Mouse (Mus musculus) gonadal fat pad, adult 2 months (tissue): ENCODE data around the gene Rad51d. TPM values are rescaled to one million over a fixed set of nuclear protein-coding genes. Genes with fewer than 3 reads are reported as not detected.

Source experiments
- polyA plus RNA-seq: library from polyadenylated mRNA; depleted of rRNA; stranded (reverse); fragments of >200 nt; gene quantifications from 2 replicates; pipeline ENCODE4 v1.2.3, GENCODE M21; 2012; rRNA removed

Gene Rad51d
- polyA plus RNA-seq, 1 experiment: 22.4 TPM

Other genes starting within 250 kb of the Rad51d start
- 0.39 and 0.91 TPM in 2 replicates for gene Cct6b, start 126.3 kb downstream of the Rad51d start, polyA plus RNA-seq
- gene Zfp830, start 126.3 kb downstream of the Rad51d start, polyA plus RNA-seq: 4.1 and 5.0 TPM in 2 replicates
- gene Lig3, start 109.5 kb downstream of the Rad51d start, polyA plus RNA-seq: 19.4 and 23.3 TPM in 2 replicates
- gene Rffl, start 19.4 kb downstream of the Rad51d start, polyA plus RNA-seq: 18.2 and 22.5 TPM in 2 replicates
- gene Fndc8, start 1.5 kb upstream of the Rad51d start, polyA plus RNA-seq: 1.3 and 1.7 TPM in 2 replicates
- gene Nle1, start 17.8 kb upstream of the Rad51d start, polyA plus RNA-seq: 20.9 and 25.7 TPM in 2 replicates
- 4.0 and 5.0 TPM in 2 replicates for gene Unc45b, start 19.9 kb upstream of the Rad51d start, polyA plus RNA-seq
- 16.2 and 18.3 TPM in 2 replicates for gene Slfn5, start 60.7 kb upstream of the Rad51d start, polyA plus RNA-seq
- gene Slfn9, start 101.2 kb upstream of the Rad51d start, polyA plus RNA-seq: 0.36 and 0.41 TPM in 2 replicates
- gene Slfn8, start 130.2 kb upstream of the Rad51d start, polyA plus RNA-seq: 0.37 and 0.47 TPM in 2 replicates
- 4.3 and 5.2 TPM in 2 replicates for gene Slfn2, start 174.5 kb upstream of the Rad51d start, polyA plus RNA-seq
- gene Slfn1, start 226.2 kb upstream of the Rad51d start, polyA plus RNA-seq: 0.27 and 0.34 TPM in 2 replicates